Mouse (Mus musculus): ENCODE data around the gene Cuta. TPM values are rescaled to one million over a fixed set of nuclear protein-coding genes. Genes with fewer than 3 reads are reported as not detected.
"Not testable (repeated sequence)": the region's sequence is repeated elsewhere in the genome, so short reads cannot be mapped to it uniquely, and the experiment has no call there.

The Cuta gene
- polyA plus RNA-seq, 1 experiment from 2014 or later: 163 TPM

- Histone ChIP-seq H3K9ac (ENCODE audit: low read length) (peak within 1 kb of the TSS; percentile 81), H3K4me2 (ENCODE audit: low read depth, low read length) (peak within 1 kb of the TSS; percentile 72), H3K9me3 (replicated peaks; ENCODE audit: control insufficient read depth, low read length) (no peaks in the 10 kb centered on the region), H3K27ac (ENCODE audit: low read length) (peak within 1 kb of the TSS; percentile 77), H3K27me3 (ENCODE audit: control insufficient read depth, insufficient read depth, low read length) (no peaks in the 10 kb centered on the region), H3K4me3 (ENCODE audit: low read length) (peak within 1 kb of the TSS; percentile 83), H3K4me1 (ENCODE audit: control insufficient read depth, insufficient read depth, low read length) (peaks cover 6% of the 10 kb centered on the region; the same call in 1 of the 2 replicates), H3K36me3 (ENCODE audit: control insufficient read depth, insufficient read depth) (no peaks in the 10 kb centered on the region)
- peak; percentile 100 for ATAC-seq (replicated peaks; ENCODE audit: extremely low read depth, insufficient read depth, low FRiP score)
- under 1% methylated on average over 67 of the region's 72 CpGs for WGBS
Observed at GRCm38 (mm10) chr17:26916711-26917482, 22.5 kb downstream of the Cuta start, which contains the start of gene Kifc5b. TSS of gene Kifc5b (plus strand) at chr17:26917091.

GRCm38 (mm10) chr17:26915248-26915647 lies 24.1 kb downstream of the Cuta start:
- H3K4me2 ChIP-seq (ENCODE audit: low read depth, low read length): no peak overlapping the region
- no peak overlapping the region for H3K4me3 ChIP-seq (ENCODE audit: low read length)
- H3K36me3 ChIP-seq (ENCODE audit: control insufficient read depth, insufficient read depth): no peaks in the 10 kb centered on the region
- peaks cover 6% of the 10 kb centered on the region; the same call in 1 of the 2 replicates for H3K4me1 ChIP-seq (ENCODE audit: control insufficient read depth, insufficient read depth, low read length)
- no peaks in the 10 kb centered on the region for H3K9me3 ChIP-seq (replicated peaks; ENCODE audit: control insufficient read depth, low read length)
- WGBS: 41% methylated on average over 1 of the region's 1 CpGs
- ATAC-seq (replicated peaks; ENCODE audit: extremely low read depth, insufficient read depth, low FRiP score): no peak
- H3K9ac ChIP-seq (ENCODE audit: low read length): no peak overlapping the region
- H3K27me3 ChIP-seq (ENCODE audit: control insufficient read depth, insufficient read depth, low read length): no peaks in the 10 kb centered on the region
- no peak overlapping the region for H3K27ac ChIP-seq (ENCODE audit: low read length)

- H3K27me3 ChIP-seq (ENCODE audit: control insufficient read depth, insufficient read depth, low read length): not testable (repeated sequence)
Observed at GRCm38 (mm10) chr17:26907506-26907905, 31.9 kb downstream of the Cuta start.

GRCm38 (mm10) chr17:26904320-26904719 lies 35.0 kb downstream of the Cuta start:
- Histone ChIP-seq H3K4me3 (ENCODE audit: low read length) (no peak overlapping the region), H3K4me1 (ENCODE audit: control insufficient read depth, insufficient read depth, low read length) (no peaks in the 10 kb centered on the region; the same call in 1 of the 2 replicates), H3K36me3 (ENCODE audit: control insufficient read depth, insufficient read depth) (no peaks in the 10 kb centered on the region), H3K9me3 (replicated peaks; ENCODE audit: control insufficient read depth, low read length) (peaks cover 2% of the 10 kb centered on the region; the same call in 1 of the 2 replicates), H3K4me2 (ENCODE audit: low read depth, low read length) (no peak overlapping the region), H3K27ac (ENCODE audit: low read length) (no peak overlapping the region), H3K27me3 (ENCODE audit: control insufficient read depth, insufficient read depth, low read length) (no peaks in the 10 kb centered on the region), H3K9ac (ENCODE audit: low read length) (no peak overlapping the region)
- WGBS: 44% methylated on average over 5 of the region's 5 CpGs
- ATAC-seq (replicated peaks; ENCODE audit: extremely low read depth, insufficient read depth, low FRiP score): no peak

More at GRCm38 (mm10) chr17:26907506-26907905, 31.9 kb downstream of the Cuta start:
- not testable (repeated sequence) for H3K36me3 ChIP-seq (ENCODE audit: control insufficient read depth, insufficient read depth); H3K4me3 ChIP-seq (ENCODE audit: low read length); H3K9ac ChIP-seq (ENCODE audit: low read length); H3K4me2 ChIP-seq (ENCODE audit: low read depth, low read length); H3K27ac ChIP-seq (ENCODE audit: low read length); ATAC-seq (replicated peaks; ENCODE audit: extremely low read depth, insufficient read depth, low FRiP score); H3K9me3 ChIP-seq (replicated peaks; ENCODE audit: control insufficient read depth, low read length); H3K4me1 ChIP-seq (ENCODE audit: control insufficient read depth, insufficient read depth, low read length)
- WGBS: 86% methylated on average over 15 of the region's 15 CpGs

GRCm38 (mm10) chr17:26900916-26901315 lies 38.5 kb downstream of the Cuta start:
- no peak for ATAC-seq (replicated peaks; ENCODE audit: extremely low read depth, insufficient read depth, low FRiP score)
- Histone ChIP-seq H3K9me3 (replicated peaks; ENCODE audit: control insufficient read depth, low read length) (peaks cover 2% of the 10 kb centered on the region; the same call in 1 of the 2 replicates), H3K36me3 (ENCODE audit: control insufficient read depth, insufficient read depth) (no peaks in the 10 kb centered on the region), H3K27ac (ENCODE audit: low read length) (no peak overlapping the region), H3K4me2 (ENCODE audit: low read depth, low read length) (no peak overlapping the region), H3K27me3 (ENCODE audit: control insufficient read depth, insufficient read depth, low read length) (no peaks in the 10 kb centered on the region), H3K4me3 (ENCODE audit: low read length) (no peak overlapping the region), H3K4me1 (ENCODE audit: control insufficient read depth, insufficient read depth, low read length) (no peaks in the 10 kb centered on the region; the same call in 1 of the 2 replicates), H3K9ac (ENCODE audit: low read length) (no peak overlapping the region)
- 73% methylated on average over 6 of the region's 6 CpGs for WGBS

- H3K9me3 ChIP-seq (replicated peaks; ENCODE audit: control insufficient read depth, low read length): no peaks in the 10 kb centered on the region; the same call in 1 of the 2 replicates
Observed at GRCm38 (mm10) chr17:26895578-26895977, 43.8 kb downstream of the Cuta start.

GRCm38 (mm10) chr17:26894342-26894741 lies 45.0 kb downstream of the Cuta start:
- Histone ChIP-seq H3K9ac (ENCODE audit: low read length) (no peak overlapping the region), H3K4me2 (ENCODE audit: low read depth, low read length) (no peak overlapping the region), H3K9me3 (replicated peaks; ENCODE audit: control insufficient read depth, low read length) (no peaks in the 10 kb centered on the region; the same call in 1 of the 2 replicates), H3K27me3 (ENCODE audit: control insufficient read depth, insufficient read depth, low read length) (no peaks in the 10 kb centered on the region), H3K4me1 (ENCODE audit: control insufficient read depth, insufficient read depth, low read length) (peaks cover 27% of the 10 kb centered on the region), H3K4me3 (ENCODE audit: low read length) (no peak overlapping the region), H3K36me3 (ENCODE audit: control insufficient read depth, insufficient read depth) (no peaks in the 10 kb centered on the region), H3K27ac (ENCODE audit: low read length) (peak overlapping the region; percentile 97)
- 67% methylated on average over 6 of the region's 6 CpGs for WGBS
- no peak for ATAC-seq (replicated peaks; ENCODE audit: extremely low read depth, insufficient read depth, low FRiP score)

More at GRCm38 (mm10) chr17:26895578-26895977, 43.8 kb downstream of the Cuta start:
- H3K9ac ChIP-seq (ENCODE audit: low read length): no peak overlapping the region
- no peak overlapping the region for H3K27ac ChIP-seq (ENCODE audit: low read length)
- ATAC-seq (replicated peaks; ENCODE audit: extremely low read depth, insufficient read depth, low FRiP score): no peak
- H3K4me3 ChIP-seq (ENCODE audit: low read length): no peak overlapping the region
- WGBS: 17% methylated on average over 10 of the region's 10 CpGs
- H3K4me2 ChIP-seq (ENCODE audit: low read depth, low read length): no peak overlapping the region
- peaks cover 27% of the 10 kb centered on the region for H3K4me1 ChIP-seq (ENCODE audit: control insufficient read depth, insufficient read depth, low read length)
- H3K36me3 ChIP-seq (ENCODE audit: control insufficient read depth, insufficient read depth): no peaks in the 10 kb centered on the region
- no peaks in the 10 kb centered on the region for H3K27me3 ChIP-seq (ENCODE audit: control insufficient read depth, insufficient read depth, low read length)

GRCm38 (mm10) chr17:26893492-26893891 lies 45.9 kb downstream of the Cuta start:
- Histone ChIP-seq H3K4me2 (ENCODE audit: low read depth, low read length) (peak overlapping the region; percentile 58; the same call in 1 of the 2 replicates), H3K9ac (ENCODE audit: low read length) (peak overlapping the region; percentile 8; the same call in 1 of the 2 replicates), H3K27ac (ENCODE audit: low read length) (peak overlapping the region; percentile 97), H3K9me3 (replicated peaks; ENCODE audit: control insufficient read depth, low read length) (no peaks in the 10 kb centered on the region; the same call in 1 of the 2 replicates), H3K4me3 (ENCODE audit: low read length) (no peak overlapping the region), H3K27me3 (ENCODE audit: control insufficient read depth, insufficient read depth, low read length) (no peaks in the 10 kb centered on the region), H3K36me3 (ENCODE audit: control insufficient read depth, insufficient read depth) (no peaks in the 10 kb centered on the region), H3K4me1 (ENCODE audit: control insufficient read depth, insufficient read depth, low read length) (peaks cover 29% of the 10 kb centered on the region)
- no peak for ATAC-seq (replicated peaks; ENCODE audit: extremely low read depth, insufficient read depth, low FRiP score)
- WGBS: 41% methylated on average over 6 of the region's 6 CpGs
